ENCODE assay signal across 8 mouse cellular contexts in the genomic region with DNA sequence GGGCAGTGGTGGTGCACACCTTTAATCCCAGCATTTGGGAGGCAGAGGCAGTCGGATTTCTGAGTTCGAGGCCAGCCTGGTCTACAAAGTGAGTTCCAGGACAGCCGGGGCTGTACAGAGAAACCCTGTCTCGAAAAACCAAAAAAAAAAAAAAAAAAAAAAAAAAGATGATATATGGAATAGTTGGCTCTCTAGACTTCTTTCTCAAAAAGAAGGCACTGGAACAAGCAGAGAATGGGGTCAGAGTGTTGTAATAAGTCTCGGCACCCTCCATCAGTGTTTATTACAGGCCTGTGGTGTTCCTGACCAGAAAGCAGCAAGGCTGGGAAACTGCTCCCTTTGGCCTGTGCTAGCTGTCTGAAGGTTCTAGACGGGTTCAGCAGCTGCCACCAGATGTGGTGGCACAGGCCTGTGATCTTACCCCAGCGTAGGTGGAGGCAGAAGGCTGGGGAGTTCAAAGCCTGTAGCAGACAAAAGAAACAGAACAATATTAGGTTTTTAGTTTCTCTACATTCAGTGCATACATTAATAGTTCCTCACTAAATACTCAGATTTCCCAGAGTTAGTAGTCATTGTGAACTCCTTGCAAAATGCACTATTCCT. TPM values are rescaled to one million over a fixed set of nuclear protein-coding genes. Genes with fewer than 3 reads are reported as not detected.
A peak's percentile ranks its signal among the peaks of the same experiment; 100 is the strongest.
DNase-seq lines count a peak whose midpoint lies in the region; ATAC-seq and TF ChIP-seq lines count a peak whose summit lies in the region.

No protein-coding gene starts in this region.

- no peak overlapping the region for H3K4me2 ChIP-seq in kidney, embryonic 14.5 days (replicated peaks; ENCODE audit: low read depth, low read length)
- H3K4me2 ChIP-seq in CH12.LX (ENCODE audit: insufficient read depth, low read depth, poor library complexity, severe bottlenecking): peak overlapping the region; percentile 62; the same call in 1 of the 2 replicates
- H3K4me2 ChIP-seq in forebrain, embryonic 15.5 days (replicated peaks): peak overlapping the region; percentile 60
- H3K4me2 ChIP-seq in midbrain, embryonic 15.5 days: peak overlapping the region; percentile 73

- in situ Hi-C loops in CH12.LX (cut with MboI; ENCODE audit: low pct_ligation_motif_present, low pct_unique_long_range_greater_than_20kb, low sequenced_read_pairs): no loop called here

- no peaks in the 10 kb centered on the region for H3K9me3 ChIP-seq in kidney, embryonic 14.5 days (ENCODE audit: control insufficient read depth, low read length)
- H3K9me3 ChIP-seq in CH12.LX (replicated peaks; ENCODE audit: low read length): no peaks in the 10 kb centered on the region
- H3K9me3 ChIP-seq in forebrain, embryonic 15.5 days: no peaks in the 10 kb centered on the region
- H3K9me3 ChIP-seq in midbrain, embryonic 15.5 days: no peaks in the 10 kb centered on the region

- no peak for TF ChIP-seq RAD21 in CH12.LX (IDR thresholded peaks at IDR 0.05; ENCODE audit: low read depth, low read length)

- H3K27ac ChIP-seq in kidney, embryonic 14.5 days (ENCODE audit: low read depth, low read length): no peak overlapping the region
- H3K27ac ChIP-seq in kidney, adult 2 months (ENCODE audit: insufficient read depth, low read depth, low read length): no peak overlapping the region
- no peak overlapping the region for H3K27ac ChIP-seq in CH12.LX (ENCODE audit: insufficient read depth, low read depth)
- no peak overlapping the region for H3K27ac ChIP-seq in forebrain, embryonic 15.5 days (replicated peaks)
- no peak overlapping the region for H3K27ac ChIP-seq in midbrain, embryonic 15.5 days

- no peak for TF ChIP-seq CTCF in kidney, adult 2 months (conservative IDR thresholded peaks at IDR 0.05; ENCODE audit: insufficient read depth, insufficient read length, low read depth, low read length)
- no peak for TF ChIP-seq CTCF in CH12.LX (conservative IDR thresholded peaks at IDR 0.05 in 1 of 2, IDR thresholded peaks at IDR 0.05 in 1 of 2; ENCODE audit: low read depth in 2 of 2, low read length in 2 of 2)

- TF ChIP-seq EP300 in CH12.LX (IDR thresholded peaks at IDR 0.05; ENCODE audit: low read length): no peak

- dilution Hi-C loops in CH12.LX (cut with MboI; ENCODE audit: extremely low pct_ligation_motif_present, extremely low pct_unique_long_range_greater_than_20kb, low sequenced_read_pairs): no loop called here

- H3K36me3 ChIP-seq in kidney, embryonic 14.5 days (ENCODE audit: control insufficient read depth, insufficient read depth, low read length): peaks cover 11% of the 10 kb centered on the region; the same call in 1 of the 2 replicates
- H3K36me3 ChIP-seq in kidney, adult 2 months (ENCODE audit: control insufficient read depth, insufficient read depth, low read length): no peaks in the 10 kb centered on the region
- H3K36me3 ChIP-seq in CH12.LX (replicated peaks in 1 of 2; ENCODE audit: control insufficient read depth in 1 of 2, insufficient read depth in 1 of 2, low read length in 1 of 2): peaks cover 15 to 38% of the 10 kb centered on the region in 2 experiments
- peaks cover 27% of the 10 kb centered on the region for H3K36me3 ChIP-seq in forebrain, embryonic 15.5 days
- peaks cover 19% of the 10 kb centered on the region for H3K36me3 ChIP-seq in midbrain, embryonic 15.5 days (replicated peaks)

- H3K4me3 ChIP-seq in kidney, embryonic 14.5 days (ENCODE audit: low read length): no peak overlapping the region
- H3K4me3 ChIP-seq in kidney, adult 2 months (ENCODE audit: insufficient read depth, low read depth, low read length): no peak overlapping the region
- H3K4me3 ChIP-seq in CH12.LX (replicated peaks in 1 of 3; ENCODE audit: low read depth in 2 of 3, low read length in 2 of 3, poor library complexity in 1 of 3): peak overlapping the region in 1 of 3 experiments; percentile 96
- peak overlapping the region; percentile 78 for H3K4me3 ChIP-seq in forebrain, embryonic 15.5 days
- peak overlapping the region; percentile 91 for H3K4me3 ChIP-seq in midbrain, embryonic 15.5 days

- ATAC-seq in kidney, embryonic 14.5 days (ENCODE audit: low FRiP score, low TSS enrichment): no peak
- ATAC-seq in forebrain, embryonic 15.5 days (replicated peaks): no peak
- no peak for ATAC-seq in midbrain, embryonic 15.5 days (replicated peaks)
- no peak for ATAC-seq in erythroblast, adult 5-6 weeks (replicated peaks; ENCODE audit: low FRiP score, poor library complexity, severe bottlenecking)

- TF ChIP-seq POLR2A in kidney, adult 2 months (IDR thresholded peaks at IDR 0.05; ENCODE audit: low read depth, low read length): no peak
- TF ChIP-seq POLR2A in CH12.LX (IDR thresholded peaks at IDR 0.05; ENCODE audit: low read depth, low read length): no peak

- H3K27me3 ChIP-seq in kidney, embryonic 14.5 days (ENCODE audit: control insufficient read depth, insufficient read depth, low read length): no peaks in the 10 kb centered on the region
- no peaks in the 10 kb centered on the region for H3K27me3 ChIP-seq in kidney, adult 2 months (replicated peaks; ENCODE audit: control insufficient read depth, insufficient read depth, low read length)
- H3K27me3 ChIP-seq in CH12.LX (replicated peaks): no peaks in the 10 kb centered on the region
- H3K27me3 ChIP-seq in forebrain, embryonic 15.5 days: no peaks in the 10 kb centered on the region
- H3K27me3 ChIP-seq in midbrain, embryonic 15.5 days (replicated peaks): no peaks in the 10 kb centered on the region

- DNase-seq in kidney, adult 2 months: no peak
- DNase-seq in CH12.LX (ENCODE audit: extremely low read depth): no peak
- no peak for DNase-seq in left cerebral cortex, postnatal 10 days (ENCODE audit: extremely low spot score in 1 of 2, low spot score in 2 of 2)
- DNase-seq in left cerebral cortex, adult 9 months (ENCODE audit: low spot score in 2 of 2): no peak

- intact Hi-C loops in left cerebral cortex, postnatal 10 days (cut with DNase I): no loop called here

- peak overlapping the region; percentile 37; the same call in 1 of the 2 replicates for H3K9ac ChIP-seq in kidney, embryonic 14.5 days (ENCODE audit: low read depth, low read length)
- H3K9ac ChIP-seq in CH12.LX (ENCODE audit: insufficient read depth, low read depth): peak overlapping the region; percentile 70; the same call in 1 of the 2 replicates
- H3K9ac ChIP-seq in forebrain, embryonic 15.5 days (replicated peaks): 0 out of 2 replicates have a peak overlapping the region, but pooled peaks have one; percentile 30
- 0 out of 2 replicates have a peak overlapping the region, but pooled peaks have one; percentile 29 for H3K9ac ChIP-seq in midbrain, embryonic 15.5 days

- H3K79me2 ChIP-seq in CH12.LX (replicated peaks; ENCODE audit: control insufficient read depth, extremely low read depth, insufficient read depth, poor library complexity, severe bottlenecking): no peaks in the 10 kb centered on the region; the same call in 1 of the 2 replicates

- 78% methylated on average over 5 of the region's 7 CpGs for WGBS in kidney, embryonic 14.5 days
- WGBS in kidney, adult 2 months: 85% methylated on average over 7 of the region's 7 CpGs
- 84% methylated on average over 7 of the region's 7 CpGs for WGBS in forebrain, embryonic 15.5 days
- 85% methylated on average over 7 of the region's 7 CpGs for WGBS in midbrain, embryonic 15.5 days

- H3K4me1 ChIP-seq in kidney, embryonic 14.5 days (ENCODE audit: control insufficient read depth, insufficient read depth, low read length): no peaks in the 10 kb centered on the region
- H3K4me1 ChIP-seq in kidney, adult 2 months (ENCODE audit: control insufficient read depth, insufficient read depth, low read length): peaks cover 3% of the 10 kb centered on the region; the same call in 1 of the 2 replicates
- H3K4me1 ChIP-seq in CH12.LX (ENCODE audit: control insufficient read depth in 1 of 2, insufficient read depth in 2 of 2): peaks cover 0 to 21% of the 10 kb centered on the region in 2 experiments; a peak in 2 of 4 replicates
- peaks cover 24% of the 10 kb centered on the region for H3K4me1 ChIP-seq in forebrain, embryonic 15.5 days
- H3K4me1 ChIP-seq in midbrain, embryonic 15.5 days: peaks cover 24% of the 10 kb centered on the region

RNA-seq across cellular contexts. Expression of a gene that starts 1.6 kb away (rescaled TPM):
- polyA plus RNA-seq in kidney, embryonic 14.5 days (2014; fragmentation: Nextera tagmentation; extraction: Ambion mirVana): 87.1 and 91.7 TPM in 2 replicates
- 47.7 and 52.2 TPM in 2 replicates for polyA plus RNA-seq in kidney, adult 2 months (2012; rRNA removed)
- total RNA-seq in CH12.LX (2012; rRNA removed): 34.6 and 39.7 TPM in 2 replicates
- 48.7 and 51.2 TPM in 2 replicates for total RNA-seq in CH12.LX (2014; rRNA removed)
- polyA plus RNA-seq in CH12.LX (2012; ENCODE audit: insufficient read length, low read depth): 37.4 and 45.2 TPM in 2 replicates
- polyA plus RNA-seq in forebrain, embryonic 15.5 days (2015; fragmentation: Nextera tagmentation; extraction: Ambion mirVana): 119 and 121 TPM in 2 replicates
- polyA plus RNA-seq in midbrain, embryonic 15.5 days (2015; fragmentation: Nextera tagmentation; extraction: Ambion mirVana): 138 and 141 TPM in 2 replicates
- 10.4 and 11.5 TPM in 2 replicates for total RNA-seq in erythroblast, adult 5-6 weeks (2015; ENCODE audit: low replicate concordance)
- total RNA-seq in erythroblast, adult 5-6 weeks (2017; ENCODE audit: low replicate concordance): 4.2 and 7.0 TPM in 2 replicates
- 10 to 100 TPM; 62.9 to 68.8 TPM for total RNA-seq in left cerebral cortex, postnatal 10 days (2021)

RNA-seq across cellular contexts. Expression of a gene that starts 11.2 kb away (rescaled TPM):
- polyA plus RNA-seq in kidney, embryonic 14.5 days (2014; fragmentation: Nextera tagmentation; extraction: Ambion mirVana): 49.2 and 58.4 TPM in 2 replicates
- 64.0 and 81.4 TPM in 2 replicates for polyA plus RNA-seq in kidney, adult 2 months (2012; rRNA removed)
- total RNA-seq in CH12.LX (2012; rRNA removed): 28.6 and 32.1 TPM in 2 replicates
- 19.0 and 20.6 TPM in 2 replicates for total RNA-seq in CH12.LX (2014; rRNA removed)
- 44.9 and 45.0 TPM in 2 replicates for polyA plus RNA-seq in CH12.LX (2012; ENCODE audit: insufficient read length, low read depth)
- polyA plus RNA-seq in forebrain, embryonic 15.5 days (2015; fragmentation: Nextera tagmentation; extraction: Ambion mirVana): 18.4 and 21.0 TPM in 2 replicates
- 17.3 and 17.4 TPM in 2 replicates for polyA plus RNA-seq in midbrain, embryonic 15.5 days (2015; fragmentation: Nextera tagmentation; extraction: Ambion mirVana)
- 12.5 TPM in 1 of 2 replicates, not detected in the other for total RNA-seq in erythroblast, adult 5-6 weeks (2015; ENCODE audit: low replicate concordance)
- 11.2 and 24.4 TPM in 2 replicates for total RNA-seq in erythroblast, adult 5-6 weeks (2017; ENCODE audit: low replicate concordance)
- 10 to 100 TPM; 26.9 to 32.1 TPM for total RNA-seq in left cerebral cortex, postnatal 10 days (2021)

RNA-seq across cellular contexts. Expression of a gene that starts 23.1 kb away (rescaled TPM):
- polyA plus RNA-seq in kidney, embryonic 14.5 days (2014; fragmentation: Nextera tagmentation; extraction: Ambion mirVana): 55.2 and 77.6 TPM in 2 replicates
- 28.7 and 32.7 TPM in 2 replicates for polyA plus RNA-seq in kidney, adult 2 months (2012; rRNA removed)
- 22.1 and 23.2 TPM in 2 replicates for total RNA-seq in CH12.LX (2012; rRNA removed)
- 35.0 and 36.1 TPM in 2 replicates for total RNA-seq in CH12.LX (2014; rRNA removed)
- polyA plus RNA-seq in CH12.LX (2012; ENCODE audit: insufficient read length, low read depth): 25.0 and 25.7 TPM in 2 replicates
- polyA plus RNA-seq in forebrain, embryonic 15.5 days (2015; fragmentation: Nextera tagmentation; extraction: Ambion mirVana): 70.6 and 70.8 TPM in 2 replicates
- 82.3 and 82.9 TPM in 2 replicates for polyA plus RNA-seq in midbrain, embryonic 15.5 days (2015; fragmentation: Nextera tagmentation; extraction: Ambion mirVana)
- total RNA-seq in erythroblast, adult 5-6 weeks (2015; ENCODE audit: low replicate concordance): 15.2 and 23.6 TPM in 2 replicates
- 15.1 and 19.1 TPM in 2 replicates for total RNA-seq in erythroblast, adult 5-6 weeks (2017; ENCODE audit: low replicate concordance)
- 10 to 100 TPM; 90.4 to 92.0 TPM for total RNA-seq in left cerebral cortex, postnatal 10 days (2021)

Comparison
In these comparisons a context has a peak if more than half of its experiments do, and no peak if none do; other contexts are left out.
1. H3K4me3 ChIP-seq: peak in forebrain, embryonic 15.5 days (single experiment) and midbrain, embryonic 15.5 days (single experiment); none in kidney, embryonic 14.5 days (single experiment) and kidney, adult 2 months (single experiment).
2. Peak in every context shown above with its lines, with median percentiles within 50 percentile points of each other: H3K9ac ChIP-seq.